Mouse (Mus musculus) neural tube, embryonic 12.5 days (tissue): ENCODE data around the gene Crip2. TPM values are rescaled to one million over a fixed set of nuclear protein-coding genes. Genes with fewer than 3 reads are reported as not detected.

Experiments
- ATAC-seq: fragments of 200-750 bp; cut with Nextera tagmentation; 2 replicates; pipeline ENCODE4 v1.8.0; 2017; ENCODE audit warnings: low read depth, mild to moderate bottlenecking, moderate TSS enrichment, moderate library complexity; ENCODE audit not compliant: low FRiP score
- H3K27ac ChIP-seq: fragments of 300-500 bp; sonication (generic); 2 replicates; pipeline ENCODE4 v1.5.1; 2016
- H3K27me3 ChIP-seq: fragments of 300-500 bp; sonication (generic); replicated peaks from 2 replicates; pipeline ENCODE4 v1.6.1; 2016; ENCODE audit warnings: mild to moderate bottlenecking
- H3K36me3 ChIP-seq: fragments of 300-500 bp; sonication (generic); 2 replicates; pipeline ENCODE4 v1.6.1; 2016; ENCODE audit warnings: mild to moderate bottlenecking
- H3K4me1 ChIP-seq: fragments of 300-500 bp; sonication (generic); 2 replicates; pipeline ENCODE4 v1.6.1; 2016
- H3K4me2 ChIP-seq: fragments of 300-500 bp; sonication (generic); replicated peaks from 2 replicates; pipeline ENCODE4 v1.6.1; 2016; ENCODE audit warnings: mild to moderate bottlenecking
- H3K4me3 ChIP-seq: fragments of 300-500 bp; sonication (generic); 2 replicates; pipeline ENCODE4 v1.5.1; 2016
- H3K9ac ChIP-seq: fragments of 300-500 bp; sonication (generic); 2 replicates; pipeline ENCODE4 v1.6.1; 2016; ENCODE audit warnings: mild to moderate bottlenecking
- H3K9me3 ChIP-seq: fragments of 300-500 bp; sonication (generic); 2 replicates; pipeline ENCODE4 v1.6.1; 2016; ENCODE audit warnings: mild to moderate bottlenecking
- WGBS: fragments of 180-500 bp; shearing (Covaris S2); methylation state at CpG from one replicate; pipeline ENCODE4 v1.1.7; 2016; 5-methylcytosine and 5-hydroxymethylcytosine counted together
- polyA plus RNA-seq: library from polyadenylated mRNA; unstranded; fragments of >200 nt; fragmentation: Nextera tagmentation; extraction: Ambion mirVana; gene quantifications from 2 replicates; pipeline ENCODE4 v1.2.1, GENCODE M21; 2016

Crip2 gene
- polyA plus RNA-seq, result 267 TPM in 2 replicates

DNA sequence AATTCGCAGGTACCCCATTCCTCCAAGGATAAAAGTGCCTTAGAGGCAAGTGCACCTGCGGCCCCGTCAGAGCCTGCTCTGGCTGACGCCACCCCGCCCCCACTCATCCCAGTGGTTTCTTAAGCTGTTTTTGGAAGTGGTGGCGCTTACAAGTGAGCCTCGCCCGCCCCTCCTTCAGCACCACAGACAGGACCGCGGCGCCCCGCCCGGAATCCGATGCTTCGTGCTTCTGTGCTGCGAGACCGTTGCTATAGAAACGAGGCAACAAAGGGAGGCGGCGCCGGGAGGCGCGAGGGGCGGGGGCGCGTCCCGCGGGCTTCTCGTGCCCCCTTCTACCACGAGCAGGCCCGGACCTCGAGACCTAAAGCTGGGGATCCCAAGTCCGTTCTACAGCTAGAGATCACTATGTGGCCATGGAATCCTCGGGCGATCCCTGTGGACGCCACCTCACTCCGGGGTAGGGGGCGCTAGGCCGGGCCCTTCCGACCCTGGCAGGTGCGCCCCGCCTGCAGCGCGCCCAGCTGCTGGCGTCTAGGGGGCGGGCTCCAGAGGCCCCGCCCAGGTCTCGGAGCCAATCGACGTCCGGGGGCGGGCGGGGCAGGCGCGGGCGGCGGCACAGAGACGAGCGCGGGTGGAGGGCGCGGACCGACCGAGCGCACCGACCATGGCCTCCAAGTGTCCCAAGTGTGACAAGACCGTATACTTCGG is at the start of gene Crip2:
TSS of gene Crip2 (plus strand) at position 329 of the 708 bp plus-strand sequence.
- H3K9ac ChIP-seq, result peak within 1 kb of the TSS; percentile 64
- H3K27ac ChIP-seq, result peak within 1 kb of the TSS; percentile 66
- H3K27me3 ChIP-seq, result peaks cover 6% of the 10 kb centered on the region; the same call in 1 of the 2 replicates
- peaks cover 45% of the 10 kb centered on the region for H3K4me1 ChIP-seq
- peaks cover 55% of the 10 kb centered on the region for H3K36me3 ChIP-seq
- ATAC-seq, result peak; percentile 90
- peak within 1 kb of the TSS; percentile 80 for H3K4me2 ChIP-seq
- peak within 1 kb of the TSS; percentile 59 for H3K4me3 ChIP-seq
- H3K9me3 ChIP-seq, result no peaks in the 10 kb centered on the region
- under 1% methylated on average over 68 of the region's 68 CpGs for WGBS

DNA sequence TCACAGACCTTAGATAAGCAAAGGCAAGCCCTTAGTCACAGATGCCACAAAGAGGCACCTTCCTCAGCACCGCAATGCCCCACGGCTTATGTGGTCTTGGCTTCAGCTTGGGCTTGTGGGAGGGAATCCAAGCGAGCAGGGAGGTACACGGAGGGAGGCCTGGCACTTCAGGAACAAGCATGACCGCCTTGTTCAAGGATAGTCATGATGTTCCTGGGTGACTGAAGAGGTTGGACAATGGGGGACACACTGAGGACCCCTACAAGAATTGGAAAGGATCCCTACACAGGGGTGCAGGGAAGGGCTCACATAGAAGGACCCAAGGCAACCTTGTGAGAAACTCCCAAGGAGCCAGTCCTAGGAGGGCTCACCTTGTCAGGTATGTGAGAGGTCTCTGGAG is 43.0 kb upstream of the Crip2 start:
- 88% methylated on average over 5 of the region's 5 CpGs for WGBS
- no peak overlapping the region for H3K27ac ChIP-seq
- H3K4me2 ChIP-seq, result peak overlapping the region; percentile 82
- H3K9ac ChIP-seq, result peak overlapping the region; percentile 97
- no peaks in the 10 kb centered on the region for H3K9me3 ChIP-seq
- H3K4me1 ChIP-seq, result peaks cover 36% of the 10 kb centered on the region
- H3K4me3 ChIP-seq, result peak overlapping the region; percentile 98
- ATAC-seq, result peak; percentile 22; the same call in 1 of the 2 replicates
- H3K27me3 ChIP-seq, result no peaks in the 10 kb centered on the region
- no peaks in the 10 kb centered on the region for H3K36me3 ChIP-seq

DNA sequence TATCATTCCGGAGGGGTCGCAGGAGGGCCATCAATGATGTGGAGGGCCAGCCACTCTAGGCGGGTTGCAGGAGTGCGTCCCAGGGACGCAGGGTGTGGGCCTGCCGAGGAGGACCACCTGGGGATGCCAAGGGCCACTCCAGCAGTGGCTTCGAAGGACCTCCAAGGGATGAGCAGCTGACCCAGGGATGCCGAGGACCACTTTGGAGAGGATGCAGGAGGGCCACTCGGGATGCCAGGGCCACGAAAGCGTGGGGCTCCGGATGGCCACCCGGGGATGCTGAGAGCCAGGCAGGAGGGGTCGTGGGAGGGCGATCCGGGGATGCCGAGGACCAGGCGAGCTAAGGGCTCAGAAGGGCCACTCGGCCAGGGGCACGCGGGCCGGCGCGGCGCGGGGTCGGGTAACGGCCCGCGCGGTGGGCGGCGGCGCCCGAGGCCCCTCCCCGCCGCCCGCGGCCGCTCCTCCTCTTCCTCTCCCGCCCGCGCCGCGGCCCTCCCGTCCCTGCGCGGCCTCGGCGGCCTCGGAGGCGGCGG is 42.2 kb upstream of the Crip2 start, which contains the start of gene Mta1:
TSS of gene Mta1 (plus strand) at position 530 of the 533 bp plus-strand sequence.
- H3K9me3 ChIP-seq, result no peaks in the 10 kb centered on the region
- H3K27me3 ChIP-seq, result no peaks in the 10 kb centered on the region
- no peaks in the 10 kb centered on the region for H3K36me3 ChIP-seq
- H3K9ac ChIP-seq, result peak within 1 kb of the TSS; percentile 97
- H3K4me3 ChIP-seq, result peak within 1 kb of the TSS; percentile 98
- peak within 1 kb of the TSS; percentile 96 for H3K4me2 ChIP-seq
- peaks cover 36% of the 10 kb centered on the region for H3K4me1 ChIP-seq
- ATAC-seq, result peak; percentile 63
- H3K27ac ChIP-seq, result peak within 1 kb of the TSS; percentile 37; the same call in 1 of the 2 replicates
- 2% methylated on average over 17 of the region's 53 CpGs for WGBS

DNA sequence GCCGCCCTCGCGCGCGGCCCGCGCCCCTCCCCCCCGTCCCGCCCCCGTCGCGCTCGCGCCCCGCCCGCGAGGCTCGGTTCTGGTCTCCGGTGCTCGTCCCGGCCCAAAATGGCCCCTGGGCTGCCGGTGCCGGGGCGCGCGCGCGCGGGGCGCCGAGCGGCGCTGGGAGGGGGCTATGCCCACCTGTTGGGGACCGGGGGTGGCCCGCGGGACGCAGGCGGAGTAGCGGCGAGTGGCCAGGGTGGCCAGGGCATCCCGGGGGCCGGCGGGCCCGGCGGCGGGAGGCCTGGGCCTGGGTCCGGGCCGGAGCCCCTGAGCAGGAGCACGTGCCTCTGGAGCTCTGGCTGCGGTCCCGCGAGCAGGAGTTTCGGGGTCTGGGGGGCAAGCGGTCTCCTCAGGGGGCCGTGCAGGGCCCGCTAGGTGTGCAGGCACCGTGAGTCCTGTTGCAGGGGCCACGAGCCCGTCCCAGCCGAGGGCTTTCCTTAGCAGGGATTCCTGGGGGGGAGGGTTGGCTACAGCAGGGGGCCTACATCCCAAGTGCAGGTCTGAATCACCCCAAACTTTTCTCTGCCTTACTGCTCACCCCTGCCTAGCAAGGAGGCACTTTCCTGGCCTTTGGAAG is 41.4 kb upstream of the Crip2 start:
- Histone ChIP-seq H3K4me2 (peak overlapping the region; percentile 96), H3K4me1 (peaks cover 36% of the 10 kb centered on the region), H3K9ac (peak overlapping the region; percentile 97), H3K36me3 (no peaks in the 10 kb centered on the region), H3K9me3 (no peaks in the 10 kb centered on the region), H3K27me3 (no peaks in the 10 kb centered on the region), H3K4me3 (peak overlapping the region; percentile 98), H3K27ac (peak overlapping the region; percentile 37; the same call in 1 of the 2 replicates)
- peak; percentile 19 for ATAC-seq
- WGBS, result under 1% methylated on average over 45 of the region's 60 CpGs

DNA sequence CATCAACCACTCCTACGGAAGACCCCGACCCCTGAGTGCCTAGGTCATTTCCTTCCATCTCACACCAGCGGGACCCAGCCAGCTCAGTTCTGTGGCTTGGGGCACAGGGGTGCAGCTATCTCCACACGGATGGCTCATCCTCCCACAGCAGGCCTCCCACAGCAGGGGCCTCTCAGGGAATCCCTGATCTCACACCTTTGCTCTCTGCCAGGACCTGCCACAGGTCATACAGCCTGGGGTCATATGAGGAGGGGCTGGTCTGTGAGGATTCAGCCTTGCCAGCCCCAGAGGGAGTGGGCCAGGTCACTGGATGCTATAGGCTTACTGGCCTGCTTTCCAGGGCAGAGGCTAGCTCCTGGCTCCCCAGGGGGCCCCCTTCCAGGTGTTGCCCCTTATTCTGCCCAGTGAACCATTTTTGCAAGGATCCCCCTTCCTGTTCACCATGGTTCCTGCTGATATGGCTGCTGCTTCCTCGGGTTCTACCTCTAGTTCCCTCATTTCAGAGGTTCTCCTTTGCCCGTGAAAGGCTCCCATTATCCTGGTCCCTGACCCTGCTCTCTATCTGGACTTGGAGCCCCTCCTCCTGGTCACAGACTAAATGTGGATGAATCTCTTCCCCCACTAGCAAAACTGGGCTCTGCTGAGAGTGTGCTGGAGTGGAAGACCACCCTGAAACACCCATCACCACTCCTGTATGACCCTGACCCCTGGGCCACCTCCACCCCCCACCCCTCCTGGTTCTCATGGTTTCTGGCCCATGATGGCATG is 40.4 kb upstream of the Crip2 start:
- H3K9me3 ChIP-seq, result no peaks in the 10 kb centered on the region
- H3K4me2 ChIP-seq, result peak overlapping the region; percentile 96
- H3K36me3 ChIP-seq, result no peaks in the 10 kb centered on the region
- H3K4me3 ChIP-seq, result peak overlapping the region; percentile 98
- H3K9ac ChIP-seq, result peak overlapping the region; percentile 97
- no peak overlapping the region for H3K27ac ChIP-seq
- ATAC-seq, result no peak
- peaks cover 36% of the 10 kb centered on the region for H3K4me1 ChIP-seq
- H3K27me3 ChIP-seq, result no peaks in the 10 kb centered on the region
- 37% methylated on average over 6 of the region's 6 CpGs for WGBS

DNA sequence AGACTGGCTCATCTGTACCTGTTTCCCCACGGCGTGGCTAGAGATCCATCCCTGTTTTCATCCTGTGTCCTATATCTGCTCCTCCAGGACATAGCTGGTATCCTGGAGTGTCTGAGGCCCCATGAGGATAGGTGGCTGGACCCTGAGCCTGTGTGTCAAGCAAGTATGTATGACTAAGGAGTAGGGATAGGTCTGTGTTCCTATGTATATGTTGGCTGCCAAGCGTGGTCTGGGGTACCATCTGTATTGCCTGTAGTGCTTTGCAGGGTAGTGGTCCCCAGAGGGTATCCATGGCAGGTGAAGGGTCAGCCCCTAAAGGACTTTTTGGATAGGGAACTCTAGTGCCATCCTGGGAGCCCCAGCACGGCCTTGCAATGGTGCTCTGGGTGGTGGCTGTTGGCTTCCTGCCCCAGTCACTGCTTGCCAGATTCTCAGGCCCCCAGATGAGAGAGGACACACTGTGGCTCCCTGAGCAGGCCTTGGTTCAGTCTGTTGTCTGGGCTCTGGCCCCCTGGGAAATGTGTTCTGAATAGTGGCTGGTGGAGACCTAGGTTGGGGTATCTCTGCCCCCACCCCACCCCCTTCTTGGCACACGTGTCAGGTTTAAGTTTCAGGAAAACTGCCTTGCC is 39.5 kb upstream of the Crip2 start:
- H3K4me1 ChIP-seq, result peaks cover 36% of the 10 kb centered on the region
- H3K27ac ChIP-seq, result no peak overlapping the region
- H3K36me3 ChIP-seq, result no peaks in the 10 kb centered on the region
- ATAC-seq, result no peak
- H3K9me3 ChIP-seq, result no peaks in the 10 kb centered on the region
- peak overlapping the region; percentile 96 for H3K4me2 ChIP-seq
- peak overlapping the region; percentile 38; the same call in 1 of the 2 replicates for H3K9ac ChIP-seq
- H3K27me3 ChIP-seq, result no peaks in the 10 kb centered on the region
- no peak overlapping the region for H3K4me3 ChIP-seq
- WGBS, result 86% methylated on average over 5 of the region's 5 CpGs

DNA sequence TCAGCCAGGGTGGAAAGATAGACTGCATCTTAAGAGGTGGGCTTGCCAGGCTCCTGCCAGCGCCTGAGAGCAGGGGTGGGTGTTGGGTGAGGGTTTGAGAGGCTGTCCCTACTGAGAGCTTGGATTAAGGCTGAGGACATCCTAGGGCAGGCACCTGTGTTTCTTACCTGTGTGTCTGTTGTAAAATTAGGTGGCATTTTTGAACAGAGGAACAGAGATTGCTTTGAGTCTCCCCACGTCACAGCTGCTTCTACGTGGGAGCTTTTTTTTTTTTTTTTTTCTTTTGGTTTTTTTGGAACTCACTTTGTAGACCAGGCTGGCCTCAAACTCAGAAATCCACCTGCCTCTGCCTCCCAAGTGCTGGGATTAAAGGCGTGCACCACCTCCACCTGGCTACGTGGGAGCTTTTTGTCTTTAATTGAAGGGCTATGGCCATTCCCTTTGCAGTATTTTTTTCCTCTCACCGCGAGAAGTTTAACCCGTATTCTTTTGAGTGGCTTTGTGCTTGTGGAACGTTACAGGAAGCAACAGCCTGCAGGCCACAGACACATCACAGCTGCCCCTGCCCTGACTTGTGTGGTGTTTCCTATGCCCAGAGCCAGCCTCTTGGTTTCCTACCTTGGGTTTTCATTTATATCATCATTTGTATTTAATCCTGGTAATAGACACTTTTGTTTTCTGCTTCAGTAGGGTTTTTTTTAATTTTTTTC is 38.6 kb upstream of the Crip2 start:
- Histone ChIP-seq H3K4me1 (peaks cover 36% of the 10 kb centered on the region), H3K9ac (no peak overlapping the region), H3K9me3 (no peaks in the 10 kb centered on the region), H3K36me3 (no peaks in the 10 kb centered on the region), H3K27ac (no peak overlapping the region), H3K4me3 (no peak overlapping the region), H3K4me2 (peak overlapping the region; percentile 96; the same call in 1 of the 2 replicates), H3K27me3 (no peaks in the 10 kb centered on the region)
- 87% methylated on average over 9 of the region's 9 CpGs for WGBS
- no peak for ATAC-seq

DNA sequence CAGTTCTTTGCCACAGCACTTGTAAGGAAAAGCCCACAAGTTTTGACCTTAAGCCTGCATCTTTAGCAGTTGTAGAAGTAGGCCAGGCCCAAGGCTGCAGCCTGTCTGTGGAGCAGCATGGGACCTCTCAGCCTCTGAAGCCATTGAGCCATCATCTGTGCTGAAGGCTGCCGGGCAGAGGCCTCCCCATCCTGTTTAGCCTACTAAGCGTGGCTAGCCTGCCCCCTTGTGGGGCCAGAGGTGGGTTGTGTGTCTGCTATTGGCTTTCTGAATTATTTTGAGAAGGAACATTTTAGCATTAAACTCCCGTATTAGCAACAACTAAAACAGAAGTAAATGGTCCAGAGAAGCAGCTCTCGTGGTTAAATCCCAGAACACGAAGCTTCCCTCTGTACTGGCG is 37.6 kb upstream of the Crip2 start:
- WGBS, result 66% methylated on average over 6 of the region's 6 CpGs
- H3K9me3 ChIP-seq, result no peaks in the 10 kb centered on the region
- H3K4me1 ChIP-seq, result peaks cover 29% of the 10 kb centered on the region
- H3K9ac ChIP-seq, result no peak overlapping the region
- H3K27ac ChIP-seq, result no peak overlapping the region
- ATAC-seq, result no peak
- H3K4me3 ChIP-seq, result no peak overlapping the region
- no peaks in the 10 kb centered on the region for H3K27me3 ChIP-seq
- H3K36me3 ChIP-seq, result no peaks in the 10 kb centered on the region
- no peak overlapping the region for H3K4me2 ChIP-seq

DNA sequence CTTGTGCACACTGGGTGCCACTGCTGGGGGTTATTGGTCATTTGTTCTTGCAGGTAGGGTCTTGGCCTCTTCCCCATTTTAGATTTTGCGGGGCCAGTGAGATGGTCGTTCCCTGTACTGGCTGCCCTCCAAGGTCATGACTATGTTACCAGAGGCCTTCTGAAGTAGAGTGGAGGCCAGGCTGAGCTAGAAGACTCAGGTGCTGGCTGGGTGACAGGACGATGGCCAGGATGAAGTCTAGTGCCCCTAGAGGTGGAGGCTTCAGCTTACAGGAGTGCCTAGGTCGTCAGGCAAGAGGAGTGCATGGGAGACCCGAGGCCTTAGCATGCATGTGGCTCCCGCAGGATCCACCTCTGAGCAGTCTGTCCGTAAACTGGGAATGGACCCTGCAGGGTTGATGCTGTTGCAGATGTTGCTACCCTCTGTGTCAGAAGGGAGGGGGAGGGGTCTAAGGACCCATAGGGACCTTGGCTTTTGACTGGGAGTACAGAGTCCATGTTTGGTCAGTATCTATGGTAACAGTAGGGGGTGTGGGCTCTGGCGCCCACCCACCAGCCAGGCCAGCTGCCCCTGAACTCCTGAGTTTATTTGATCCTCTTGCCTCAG is 36.1 kb upstream of the Crip2 start:
- Histone ChIP-seq H3K9me3 (no peaks in the 10 kb centered on the region), H3K4me2 (no peak overlapping the region), H3K4me1 (peaks cover 23% of the 10 kb centered on the region), H3K36me3 (no peaks in the 10 kb centered on the region), H3K27ac (no peak overlapping the region), H3K9ac (no peak overlapping the region), H3K27me3 (no peaks in the 10 kb centered on the region), H3K4me3 (no peak overlapping the region)
- WGBS, result 87% methylated on average over 8 of the region's 8 CpGs
- no peak for ATAC-seq

DNA sequence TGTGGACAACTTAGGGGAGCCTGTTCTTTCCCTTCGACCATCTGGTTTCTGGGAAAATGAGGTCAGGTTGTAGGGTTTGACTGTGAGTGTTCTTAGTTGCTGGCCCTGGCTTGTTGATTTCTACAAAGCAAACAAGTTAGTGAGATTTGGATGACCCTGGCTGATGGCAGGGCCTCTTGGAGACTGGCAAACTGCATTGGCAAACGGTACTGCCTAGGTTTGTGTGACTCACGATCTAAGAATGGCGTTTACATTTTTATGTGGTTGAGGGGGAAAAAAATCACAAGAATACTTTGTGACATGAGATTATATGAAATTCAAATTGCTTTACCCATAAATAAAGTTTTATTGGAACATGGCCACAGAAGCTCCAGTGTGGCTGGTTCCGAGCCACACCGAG is 33.6 kb upstream of the Crip2 start:
- 94% methylated on average over 6 of the region's 6 CpGs for WGBS
- Histone ChIP-seq H3K4me1 (peaks cover 5% of the 10 kb centered on the region; the same call in 1 of the 2 replicates), H3K9me3 (no peaks in the 10 kb centered on the region), H3K36me3 (no peaks in the 10 kb centered on the region), H3K4me3 (no peak overlapping the region), H3K4me2 (no peak overlapping the region), H3K9ac (no peak overlapping the region), H3K27me3 (no peaks in the 10 kb centered on the region), H3K27ac (no peak overlapping the region)
- ATAC-seq, result no peak
